Mouse (Mus musculus): Measurements from ENCODE around the gene Sec63. TPM values are rescaled to one million over a fixed set of nuclear protein-coding genes. Genes with fewer than 3 reads are reported as not detected.

Sec63 gene
- polyA plus RNA-seq, 1 experiment from 2014 or later: 15.7 TPM

DNA sequence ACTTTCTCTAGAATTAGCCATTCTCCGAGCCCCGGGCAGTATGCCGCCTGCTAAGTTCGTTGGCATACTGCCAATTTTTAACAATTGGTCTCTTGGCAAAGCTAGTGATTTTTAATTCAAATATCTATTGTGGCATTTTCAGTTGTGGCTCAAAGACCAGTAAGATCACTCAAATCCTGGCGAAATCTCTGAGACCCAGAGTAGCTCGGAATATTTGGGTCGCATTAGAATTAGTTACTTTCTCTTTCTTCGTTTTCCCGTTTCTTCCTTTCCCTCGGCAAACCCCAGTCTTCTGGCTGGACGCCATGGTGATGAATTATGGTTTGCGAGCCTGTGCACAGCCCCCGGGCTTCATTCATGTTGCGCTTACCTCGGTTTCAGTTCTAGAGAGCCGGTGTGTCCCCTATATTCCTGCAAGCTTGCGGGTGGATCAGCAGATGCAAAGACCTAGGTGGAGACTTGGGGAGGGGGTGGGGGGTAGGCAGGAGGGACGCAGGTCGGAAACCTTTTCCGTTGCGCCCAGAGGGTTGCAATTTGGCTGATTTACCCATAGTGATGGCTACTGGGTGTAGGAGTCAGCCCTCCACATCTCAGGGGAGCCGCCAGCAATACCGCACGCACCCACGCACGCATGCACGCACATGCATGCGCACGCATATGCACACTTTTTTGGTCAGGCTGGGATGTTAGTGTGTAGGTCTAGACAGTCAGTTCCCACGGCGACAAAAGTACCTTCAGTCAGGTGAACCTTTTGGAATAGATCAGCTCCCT lies 102.5 kb downstream of the Sec63 start:
- WGBS: 36% methylated on average over 31 of the region's 31 CpGs
- Histone ChIP-seq H3K4me2 (ENCODE audit: low read depth, low read length) (peak overlapping the region; percentile 68), H3K9ac (ENCODE audit: low read length) (peak overlapping the region; percentile 50; the same call in 1 of the 2 replicates), H3K27ac (ENCODE audit: low read length) (no peak overlapping the region; the same call in 1 of the 2 replicates), H3K27me3 (ENCODE audit: control insufficient read depth, insufficient read depth, low read length) (no peaks in the 10 kb centered on the region), H3K36me3 (ENCODE audit: control insufficient read depth, insufficient read depth) (no peaks in the 10 kb centered on the region), H3K9me3 (replicated peaks; ENCODE audit: control insufficient read depth, low read length) (no peaks in the 10 kb centered on the region), H3K4me3 (ENCODE audit: low read length) (peak overlapping the region; percentile 56), H3K4me1 (ENCODE audit: control insufficient read depth, insufficient read depth, low read length) (peaks cover 5% of the 10 kb centered on the region; the same call in 1 of the 2 replicates)
- ATAC-seq (replicated peaks; ENCODE audit: extremely low read depth, insufficient read depth, low FRiP score): no peak

GRCm38 (mm10) chr10:42864696-42865095 lies 103.4 kb downstream of the Sec63 start:
- no peak for ATAC-seq (replicated peaks; ENCODE audit: extremely low read depth, insufficient read depth, low FRiP score)
- WGBS: 27% methylated on average over 5 of the region's 5 CpGs
- no peak overlapping the region for H3K4me3 ChIP-seq (ENCODE audit: low read length)
- H3K27ac ChIP-seq (ENCODE audit: low read length): peak overlapping the region; percentile 22
- H3K9me3 ChIP-seq (replicated peaks; ENCODE audit: control insufficient read depth, low read length): no peaks in the 10 kb centered on the region
- H3K4me1 ChIP-seq (ENCODE audit: control insufficient read depth, insufficient read depth, low read length): peaks cover 5% of the 10 kb centered on the region; the same call in 1 of the 2 replicates
- no peaks in the 10 kb centered on the region for H3K36me3 ChIP-seq (ENCODE audit: control insufficient read depth, insufficient read depth)
- H3K4me2 ChIP-seq (ENCODE audit: low read depth, low read length): peak overlapping the region; percentile 68
- no peak overlapping the region for H3K9ac ChIP-seq (ENCODE audit: low read length)
- no peaks in the 10 kb centered on the region for H3K27me3 ChIP-seq (ENCODE audit: control insufficient read depth, insufficient read depth, low read length)

- Histone ChIP-seq H3K27me3 (ENCODE audit: control insufficient read depth, insufficient read depth, low read length) (no peaks in the 10 kb centered on the region), H3K27ac (ENCODE audit: low read length) (no peak overlapping the region), H3K36me3 (ENCODE audit: control insufficient read depth, insufficient read depth) (no peaks in the 10 kb centered on the region), H3K4me2 (ENCODE audit: low read depth, low read length) (no peak overlapping the region), H3K4me3 (ENCODE audit: low read length) (no peak overlapping the region), H3K9me3 (replicated peaks; ENCODE audit: control insufficient read depth, low read length) (no peaks in the 10 kb centered on the region), H3K9ac (ENCODE audit: low read length) (no peak overlapping the region), H3K4me1 (ENCODE audit: control insufficient read depth, insufficient read depth, low read length) (peaks cover 5% of the 10 kb centered on the region; the same call in 1 of the 2 replicates)
- 85% methylated on average over 9 of the region's 9 CpGs for WGBS
- no peak for ATAC-seq (replicated peaks; ENCODE audit: extremely low read depth, insufficient read depth, low FRiP score)
Measured at GRCm38 (mm10) chr10:42868416-42868815, 107.1 kb downstream of the Sec63 start.

DNA sequence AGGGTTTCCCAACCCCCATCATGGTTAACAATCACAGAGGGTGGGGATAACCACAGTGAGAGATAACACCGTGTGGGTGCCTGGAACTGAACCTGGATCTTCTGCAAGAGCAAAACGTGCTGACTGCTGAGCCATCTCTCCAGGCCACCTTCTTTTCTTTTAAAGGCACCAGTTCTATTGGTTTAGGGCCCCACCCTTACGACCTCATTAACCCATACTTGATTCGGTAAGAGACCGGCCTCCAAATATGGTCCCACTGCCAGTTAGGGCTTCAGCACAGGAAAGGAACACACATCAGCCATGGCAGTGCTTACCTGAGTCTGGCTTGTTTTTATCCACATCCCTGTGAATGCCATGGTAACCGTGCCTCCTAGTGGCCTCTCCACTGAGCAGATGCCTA lies 108.2 kb downstream of the Sec63 start:
- H3K27me3 ChIP-seq (ENCODE audit: control insufficient read depth, insufficient read depth, low read length): no peaks in the 10 kb centered on the region
- no peaks in the 10 kb centered on the region for H3K9me3 ChIP-seq (replicated peaks; ENCODE audit: control insufficient read depth, low read length)
- no peak overlapping the region for H3K27ac ChIP-seq (ENCODE audit: low read length)
- no peak overlapping the region for H3K4me2 ChIP-seq (ENCODE audit: low read depth, low read length)
- H3K9ac ChIP-seq (ENCODE audit: low read length): no peak overlapping the region
- ATAC-seq (replicated peaks; ENCODE audit: extremely low read depth, insufficient read depth, low FRiP score): no peak
- 61% methylated on average over 6 of the region's 6 CpGs for WGBS
- H3K36me3 ChIP-seq (ENCODE audit: control insufficient read depth, insufficient read depth): no peaks in the 10 kb centered on the region
- H3K4me1 ChIP-seq (ENCODE audit: control insufficient read depth, insufficient read depth, low read length): peaks cover 3% of the 10 kb centered on the region; the same call in 1 of the 2 replicates
- H3K4me3 ChIP-seq (ENCODE audit: low read length): no peak overlapping the region

DNA sequence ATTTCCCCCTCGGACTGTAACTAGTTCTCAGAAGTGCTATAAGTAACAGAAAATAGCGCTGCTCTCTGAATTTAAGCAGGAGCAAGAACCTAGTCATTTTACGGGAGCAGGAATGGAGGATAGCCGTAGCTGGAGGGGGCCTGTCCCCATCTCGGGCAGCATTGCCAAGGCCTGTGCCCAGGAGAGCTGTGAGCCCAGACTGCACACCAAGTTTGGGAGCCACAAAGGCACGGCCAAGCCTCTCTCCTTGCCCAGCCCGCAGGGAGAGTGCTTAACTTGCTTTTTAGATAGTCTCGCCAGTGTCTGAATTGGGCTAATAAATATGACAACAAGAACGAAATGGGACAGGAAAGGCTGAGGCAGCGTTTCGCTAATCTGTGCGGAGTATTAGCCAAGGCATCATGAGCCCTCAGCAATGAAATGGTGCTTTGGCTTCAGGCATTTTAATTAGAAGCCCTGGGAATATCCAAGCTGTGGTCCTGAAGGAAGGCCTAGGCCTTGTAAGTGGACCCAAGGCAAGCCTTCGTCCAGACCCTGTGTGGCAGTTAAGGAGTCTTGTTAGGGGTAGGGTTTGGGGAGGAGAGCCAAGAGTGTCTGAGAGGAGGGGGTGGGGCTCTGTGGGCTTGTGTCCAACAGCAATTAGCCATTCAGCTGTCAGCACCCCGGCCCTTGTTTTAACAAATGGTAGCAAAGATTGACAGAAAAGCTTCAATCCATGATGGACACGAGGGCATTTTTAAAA lies 111.1 kb downstream of the Sec63 start:
- ATAC-seq (replicated peaks; ENCODE audit: extremely low read depth, insufficient read depth, low FRiP score): no peak
- WGBS: 81% methylated on average over 15 of the region's 15 CpGs

GRCm38 (mm10) chr10:42873077-42873595 lies 111.8 kb downstream of the Sec63 start:
- no peak overlapping the region for H3K9ac ChIP-seq (ENCODE audit: low read length)
- no peak for ATAC-seq (replicated peaks; ENCODE audit: extremely low read depth, insufficient read depth, low FRiP score)
- WGBS: 83% methylated on average over 7 of the region's 7 CpGs

More for the DNA sequence above, 111.1 kb downstream of the Sec63 start:
- Histone ChIP-seq H3K9me3 (replicated peaks; ENCODE audit: control insufficient read depth, low read length) (no peaks in the 10 kb centered on the region), H3K27me3 (ENCODE audit: control insufficient read depth, insufficient read depth, low read length) (no peaks in the 10 kb centered on the region), H3K4me3 (ENCODE audit: low read length) (no peak overlapping the region), H3K4me2 (ENCODE audit: low read depth, low read length) (no peak overlapping the region), H3K4me1 (ENCODE audit: control insufficient read depth, insufficient read depth, low read length) (peaks cover 6% of the 10 kb centered on the region; the same call in 1 of the 2 replicates), H3K9ac (ENCODE audit: low read length) (no peak overlapping the region), H3K27ac (ENCODE audit: low read length) (no peak overlapping the region), H3K36me3 (ENCODE audit: control insufficient read depth, insufficient read depth) (no peaks in the 10 kb centered on the region)

DNA sequence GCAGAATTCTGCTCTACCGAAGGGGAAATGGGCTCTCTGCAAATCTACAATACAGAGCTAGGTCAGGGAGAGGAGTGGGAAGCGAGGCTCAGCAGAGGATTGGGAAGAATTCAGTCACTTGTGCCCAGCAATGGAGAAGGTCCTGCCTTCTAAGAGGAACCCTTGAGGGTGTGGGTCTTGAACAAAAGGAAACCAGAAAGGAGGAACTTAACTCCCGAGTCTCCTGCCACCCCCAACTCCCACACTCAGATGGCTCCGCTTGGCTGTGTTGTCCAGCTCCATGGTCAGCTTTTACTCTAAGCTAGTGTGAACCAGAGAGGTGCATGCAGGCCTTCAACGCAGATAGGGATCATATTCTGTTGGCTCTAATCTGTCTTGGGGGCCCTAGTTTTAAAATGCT lies 114.9 kb downstream of the Sec63 start:
- 64% methylated on average over 5 of the region's 5 CpGs for WGBS

More at GRCm38 (mm10) chr10:42873077-42873595, 111.8 kb downstream of the Sec63 start:
- no peaks in the 10 kb centered on the region for H3K27me3 ChIP-seq (ENCODE audit: control insufficient read depth, insufficient read depth, low read length)
- H3K4me1 ChIP-seq (ENCODE audit: control insufficient read depth, insufficient read depth, low read length): peaks cover 6% of the 10 kb centered on the region; the same call in 1 of the 2 replicates
- H3K4me3 ChIP-seq (ENCODE audit: low read length): no peak overlapping the region
- H3K36me3 ChIP-seq (ENCODE audit: control insufficient read depth, insufficient read depth): no peaks in the 10 kb centered on the region
- no peaks in the 10 kb centered on the region for H3K9me3 ChIP-seq (replicated peaks; ENCODE audit: control insufficient read depth, low read length)
- no peak overlapping the region for H3K4me2 ChIP-seq (ENCODE audit: low read depth, low read length)
- H3K27ac ChIP-seq (ENCODE audit: low read length): no peak overlapping the region

DNA sequence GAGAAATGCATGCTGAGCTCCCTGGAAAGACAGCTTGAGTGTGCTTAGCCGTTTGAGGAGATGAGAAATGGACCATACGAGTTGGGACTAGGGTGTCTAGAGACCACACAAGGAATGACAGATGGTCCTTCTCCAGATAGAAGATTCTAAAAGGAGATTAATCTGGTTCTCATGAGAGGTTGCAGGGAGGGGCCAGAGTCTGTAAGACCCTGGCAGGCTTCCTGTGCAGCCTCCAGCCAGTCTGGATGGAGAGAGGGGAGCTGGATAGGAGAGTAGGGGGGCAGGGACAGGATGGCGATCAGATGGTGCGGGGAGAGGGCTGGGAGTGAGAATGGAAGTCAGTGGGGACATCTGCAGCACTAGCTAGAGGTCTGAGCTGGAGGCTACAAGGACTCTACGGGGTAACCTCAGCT lies 118.0 kb downstream of the Sec63 start:
- H3K27me3 ChIP-seq (ENCODE audit: control insufficient read depth, insufficient read depth, low read length): no peaks in the 10 kb centered on the region
- 53% methylated on average over 5 of the region's 5 CpGs for WGBS
- no peak overlapping the region for H3K4me3 ChIP-seq (ENCODE audit: low read length)
- no peaks in the 10 kb centered on the region for H3K9me3 ChIP-seq (replicated peaks; ENCODE audit: control insufficient read depth, low read length)
- H3K27ac ChIP-seq (ENCODE audit: low read length): no peak overlapping the region
- no peak overlapping the region for H3K4me2 ChIP-seq (ENCODE audit: low read depth, low read length)
- no peaks in the 10 kb centered on the region for H3K36me3 ChIP-seq (ENCODE audit: control insufficient read depth, insufficient read depth)
- H3K9ac ChIP-seq (ENCODE audit: low read length): no peak overlapping the region
- no peak for ATAC-seq (replicated peaks; ENCODE audit: extremely low read depth, insufficient read depth, low FRiP score)
- peaks cover 6% of the 10 kb centered on the region; the same call in 1 of the 2 replicates for H3K4me1 ChIP-seq (ENCODE audit: control insufficient read depth, insufficient read depth, low read length)

More for the DNA sequence above, 114.9 kb downstream of the Sec63 start:
- Histone ChIP-seq H3K27ac (ENCODE audit: low read length) (no peak overlapping the region), H3K9me3 (replicated peaks; ENCODE audit: control insufficient read depth, low read length) (no peaks in the 10 kb centered on the region), H3K9ac (ENCODE audit: low read length) (peak overlapping the region; percentile 34; the same call in 1 of the 2 replicates), H3K4me1 (ENCODE audit: control insufficient read depth, insufficient read depth, low read length) (peaks cover 6% of the 10 kb centered on the region; the same call in 1 of the 2 replicates), H3K36me3 (ENCODE audit: control insufficient read depth, insufficient read depth) (no peaks in the 10 kb centered on the region), H3K4me3 (ENCODE audit: low read length) (no peak overlapping the region), H3K4me2 (ENCODE audit: low read depth, low read length) (no peak overlapping the region), H3K27me3 (ENCODE audit: control insufficient read depth, insufficient read depth, low read length) (no peaks in the 10 kb centered on the region)
- no peak for ATAC-seq (replicated peaks; ENCODE audit: extremely low read depth, insufficient read depth, low FRiP score)

Data from heart, embryonic 16.5 days (tissue).